Mouse (Mus musculus): ENCODE data around the gene Jmy. TPM values are rescaled to one million over a fixed set of nuclear protein-coding genes. Genes with fewer than 3 reads are reported as not detected.
A peak's percentile ranks its signal among the peaks of the same experiment; 100 is the strongest.
"Not testable (repeated sequence)": the region's sequence is repeated elsewhere in the genome, so short reads cannot be mapped to it uniquely, and the experiment has no call there.

Gene Jmy
- total RNA-seq (2017) = 8.7 to 12.0 TPM (median 9.7 TPM) in 3 replicates

DNA sequence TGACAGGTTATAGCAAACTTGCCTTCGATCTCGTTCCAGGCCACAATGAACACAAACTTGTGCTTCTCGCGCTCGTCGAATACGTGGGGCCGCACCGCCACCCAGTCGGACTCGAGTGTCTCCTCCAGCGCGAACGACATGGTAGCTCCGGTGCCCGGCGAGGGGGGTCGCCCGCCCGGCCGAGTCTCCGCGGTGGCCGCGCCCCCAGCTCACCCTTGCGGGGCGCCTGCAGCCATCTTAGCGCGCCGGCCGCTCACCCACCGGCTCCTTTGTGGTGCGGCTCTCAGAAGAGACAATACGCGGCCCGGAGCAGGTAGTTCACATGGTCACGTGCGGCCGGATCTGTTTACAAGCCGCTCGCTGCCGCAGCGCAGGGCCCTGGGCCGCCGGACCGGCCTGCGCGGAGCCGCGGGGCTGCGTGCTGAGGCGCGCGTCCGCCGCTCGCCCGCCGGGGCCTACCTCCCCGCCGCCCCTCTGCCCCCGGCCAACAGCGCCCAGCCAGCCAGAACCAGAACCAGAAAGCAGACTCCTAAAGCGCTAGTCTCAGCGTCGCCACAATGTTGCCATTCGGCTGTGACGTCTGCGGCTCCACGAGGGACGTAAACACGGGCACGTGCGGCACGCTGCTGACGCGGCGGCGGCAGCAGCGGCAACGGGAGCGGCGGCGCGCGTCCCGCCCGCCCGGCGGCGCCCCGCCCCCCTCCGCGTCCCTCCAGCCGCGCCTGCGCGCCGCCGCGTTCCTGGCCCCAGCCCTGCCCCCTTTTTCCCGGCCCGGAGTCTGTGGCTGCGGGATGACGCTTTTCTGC is at the start of gene Jmy:
Gene Jmy, minus strand, starts transcription at position 642 of the 806 bp plus-strand sequence.
- ATAC-seq (replicated peaks; ENCODE audit: insufficient number of reproducible peaks, low FRiP score, low TSS enrichment, poor library complexity, severe bottlenecking) = peak; percentile 82

DNA sequence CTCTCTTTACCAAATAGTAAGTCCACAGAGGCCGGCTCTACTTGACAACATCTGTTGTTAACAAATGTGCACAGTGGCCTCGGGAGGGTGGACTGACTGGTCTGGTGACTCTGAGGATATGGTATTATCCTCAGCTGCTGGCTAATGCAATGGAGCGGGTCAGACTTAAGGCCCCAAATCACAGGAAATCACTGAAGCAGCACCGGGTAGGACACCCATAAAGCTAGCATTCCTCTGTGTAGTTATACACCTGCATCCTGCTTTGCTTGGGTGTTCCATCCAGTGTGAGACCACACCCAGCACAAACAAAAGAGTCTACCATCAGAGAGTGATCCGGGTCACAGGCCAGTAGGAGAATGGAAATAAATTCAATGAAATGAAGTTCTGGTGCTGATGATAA is 48.0 kb upstream of the Jmy start:
- no peak for ATAC-seq (replicated peaks; ENCODE audit: insufficient number of reproducible peaks, low FRiP score, low TSS enrichment, poor library complexity, severe bottlenecking)

DNA sequence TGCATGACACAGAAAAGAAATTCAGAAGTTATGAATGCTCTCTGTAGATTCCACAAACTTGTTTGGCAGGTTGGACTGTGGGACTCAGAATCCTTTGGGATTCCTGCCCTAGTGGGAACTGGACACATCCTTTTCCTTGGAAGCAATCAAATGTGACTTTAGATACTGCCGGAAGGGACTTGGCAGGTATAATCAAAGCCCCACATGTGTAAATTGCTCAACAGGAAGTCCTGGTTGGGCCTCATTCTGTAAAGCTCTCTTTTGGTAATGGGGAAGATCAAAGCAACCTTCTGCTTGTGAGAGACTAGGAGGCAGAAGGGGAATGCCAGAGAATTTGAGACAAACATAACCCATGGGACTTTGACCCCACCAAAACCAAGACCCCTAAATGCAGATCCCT is 46.4 kb upstream of the Jmy start:
- ATAC-seq (replicated peaks; ENCODE audit: insufficient number of reproducible peaks, low FRiP score, low TSS enrichment, poor library complexity, severe bottlenecking) = no peak

DNA sequence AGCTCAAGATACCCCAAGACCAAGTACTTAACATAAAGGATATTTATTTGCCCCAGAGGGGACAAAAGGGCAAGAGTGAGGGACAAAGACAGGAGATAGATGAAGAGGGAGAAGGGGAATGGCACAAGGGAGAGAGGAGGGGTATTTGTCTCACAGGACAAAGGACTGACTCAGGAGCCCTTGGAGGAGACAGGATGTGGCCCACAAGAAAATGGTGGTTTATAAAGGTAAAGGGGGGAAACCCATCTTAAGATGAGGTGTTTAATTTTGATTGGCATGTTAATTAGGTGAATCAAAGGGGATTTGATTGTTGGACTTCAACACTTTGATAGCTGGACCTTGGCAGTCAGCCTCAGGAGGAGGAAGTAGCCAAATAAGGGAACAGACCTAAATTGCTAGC is 44.7 kb upstream of the Jmy start:
- ATAC-seq (replicated peaks; ENCODE audit: insufficient number of reproducible peaks, low FRiP score, low TSS enrichment, poor library complexity, severe bottlenecking) = no peak

- no peak for ATAC-seq (replicated peaks; ENCODE audit: insufficient number of reproducible peaks, low FRiP score, low TSS enrichment, poor library complexity, severe bottlenecking)
Measured at GRCm38 (mm10) chr13:93539311-93539710, 39.7 kb upstream of the Jmy start.

DNA sequence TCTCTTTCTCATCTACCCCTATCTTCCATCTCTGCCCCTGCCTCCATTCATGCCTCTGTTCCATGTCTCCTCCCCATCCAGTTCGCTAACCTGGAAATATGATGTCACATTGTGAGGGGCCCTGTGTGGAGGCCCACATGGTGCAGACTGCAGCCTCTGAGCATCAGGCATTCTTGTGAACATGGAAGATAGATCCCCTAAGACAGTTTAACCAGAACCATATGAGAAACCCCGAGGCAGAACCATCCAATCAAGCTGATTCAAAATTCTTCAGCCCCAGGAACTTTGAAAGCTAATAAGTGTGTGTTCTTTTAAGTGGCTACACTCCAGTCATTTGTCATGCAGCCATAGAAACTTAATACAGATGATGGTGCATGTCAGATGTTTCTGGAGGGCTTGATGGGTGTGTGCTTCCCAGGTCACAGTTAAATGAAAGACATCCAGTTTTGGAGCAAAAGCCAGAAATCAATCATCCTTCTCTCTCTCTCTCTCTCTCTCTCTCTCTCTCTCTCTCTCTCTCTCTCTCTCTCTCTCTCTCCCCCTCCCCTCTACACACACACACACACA is 19.2 kb upstream of the Jmy start:
- ATAC-seq (replicated peaks; ENCODE audit: insufficient number of reproducible peaks, low FRiP score, low TSS enrichment, poor library complexity, severe bottlenecking) = no peak

DNA sequence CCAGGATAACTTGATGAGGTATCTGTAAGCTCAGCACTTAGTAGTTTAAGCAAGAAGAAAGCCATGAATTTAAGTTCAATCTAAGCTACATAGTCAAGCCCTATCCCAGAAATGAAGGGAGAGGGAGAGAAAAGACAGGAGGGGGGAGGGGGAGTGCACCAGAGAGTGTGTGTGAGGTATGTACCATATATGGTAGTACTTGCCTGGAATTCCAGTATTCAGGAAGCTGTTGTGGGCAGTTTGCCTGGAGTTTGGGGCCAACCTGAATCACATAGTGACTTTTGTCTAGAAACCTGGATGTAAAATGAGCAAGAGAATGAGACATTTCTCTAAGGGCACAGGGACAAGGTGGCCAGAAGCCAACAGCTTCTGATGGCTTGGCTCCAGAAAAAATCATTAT is 17.6 kb upstream of the Jmy start:
- ATAC-seq (replicated peaks; ENCODE audit: insufficient number of reproducible peaks, low FRiP score, low TSS enrichment, poor library complexity, severe bottlenecking) = no peak

GRCm38 (mm10) chr13:93514000-93514795 is 14.6 kb upstream of the Jmy start:
- ATAC-seq (replicated peaks; ENCODE audit: insufficient number of reproducible peaks, low FRiP score, low TSS enrichment, poor library complexity, severe bottlenecking) = no peak

- no peak for ATAC-seq (replicated peaks; ENCODE audit: insufficient number of reproducible peaks, low FRiP score, low TSS enrichment, poor library complexity, severe bottlenecking)
Measured at GRCm38 (mm10) chr13:93510447-93511180, 11.0 kb upstream of the Jmy start.

GRCm38 (mm10) chr13:93506920-93507319 is 7.3 kb upstream of the Jmy start:
- not testable (repeated sequence) for ATAC-seq (replicated peaks; ENCODE audit: insufficient number of reproducible peaks, low FRiP score, low TSS enrichment, poor library complexity, severe bottlenecking)

DNA sequence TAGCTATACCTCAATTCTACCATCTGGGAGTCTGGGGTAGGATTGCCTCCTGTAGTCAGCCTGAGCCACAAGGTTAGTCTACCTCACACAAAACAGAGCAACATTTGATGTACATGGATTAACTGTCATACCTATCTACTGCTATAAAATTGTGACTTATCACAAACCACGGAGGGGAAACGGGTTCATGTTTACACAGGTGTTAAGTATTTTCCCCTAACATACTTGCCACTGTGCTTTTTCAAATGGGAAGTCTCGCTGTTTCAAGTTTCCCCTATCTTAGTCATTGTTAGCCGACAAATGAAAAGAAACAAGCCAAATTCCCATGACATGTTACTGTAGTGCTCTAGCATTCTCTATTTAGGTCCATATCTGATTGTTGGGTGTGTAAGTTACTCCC is 2.1 kb upstream of the Jmy start:
- no peak for ATAC-seq (replicated peaks; ENCODE audit: insufficient number of reproducible peaks, low FRiP score, low TSS enrichment, poor library complexity, severe bottlenecking)

GRCm38 (mm10) chr13:93499973-93500633 is 495 bp upstream of the Jmy start:
- peak; percentile 28 for ATAC-seq (replicated peaks; ENCODE audit: insufficient number of reproducible peaks, low FRiP score, low TSS enrichment, poor library complexity, severe bottlenecking)

GRCm38 (mm10) chr13:93498211-93499166 is 1.1 kb downstream of the Jmy start:
- 0 out of 2 replicates have a peak, but pooled peaks have one; percentile 1 for ATAC-seq (replicated peaks; ENCODE audit: insufficient number of reproducible peaks, low FRiP score, low TSS enrichment, poor library complexity, severe bottlenecking)

DNA sequence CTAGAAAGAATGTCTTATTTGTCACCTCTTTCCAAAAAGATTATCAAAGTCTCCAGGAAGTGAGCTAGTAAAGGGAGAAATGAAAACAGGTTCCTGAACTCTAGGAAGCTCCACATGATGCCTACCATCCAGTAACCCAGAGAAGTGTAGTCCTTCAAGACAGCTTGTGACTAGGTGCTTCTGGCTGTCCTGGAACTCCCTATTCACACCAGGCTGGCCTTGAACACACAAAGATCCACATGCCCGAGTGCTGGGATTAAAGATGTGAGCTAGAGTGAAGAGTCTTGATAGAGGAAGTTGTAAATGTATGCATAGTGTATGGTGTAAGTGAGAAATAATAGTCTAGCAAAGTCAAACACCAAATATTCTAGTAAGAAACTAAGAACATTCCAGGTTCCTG is 2.6 kb downstream of the Jmy start:
- ATAC-seq (replicated peaks; ENCODE audit: insufficient number of reproducible peaks, low FRiP score, low TSS enrichment, poor library complexity, severe bottlenecking) = no peak

- no peak for ATAC-seq (replicated peaks; ENCODE audit: insufficient number of reproducible peaks, low FRiP score, low TSS enrichment, poor library complexity, severe bottlenecking)
Measured at GRCm38 (mm10) chr13:93488510-93488909, 11.1 kb downstream of the Jmy start.

DNA sequence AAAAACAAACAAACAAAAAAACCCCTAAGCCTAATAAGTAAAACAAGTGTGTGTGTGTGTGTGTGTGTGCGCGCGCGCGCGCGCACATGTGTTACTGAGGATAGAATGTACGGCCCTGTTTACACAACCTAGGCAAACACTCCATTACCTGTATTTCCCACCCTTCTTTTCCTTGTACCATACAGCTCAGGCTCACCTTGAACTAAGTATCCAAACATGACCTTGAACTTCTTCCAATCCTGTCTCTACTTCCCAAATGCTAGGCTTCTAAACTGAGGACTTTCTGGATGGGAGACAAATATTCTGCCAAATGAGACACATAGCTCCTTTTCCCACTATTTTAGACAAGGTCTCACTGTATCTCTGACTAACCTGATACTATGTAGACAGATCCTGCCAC is 11.9 kb downstream of the Jmy start:
- ATAC-seq (replicated peaks; ENCODE audit: insufficient number of reproducible peaks, low FRiP score, low TSS enrichment, poor library complexity, severe bottlenecking) = no peak

GRCm38 (mm10) chr13:93484276-93484675 is 15.3 kb downstream of the Jmy start:
- ATAC-seq (replicated peaks; ENCODE audit: insufficient number of reproducible peaks, low FRiP score, low TSS enrichment, poor library complexity, severe bottlenecking) = no peak
